Mouse (Mus musculus): ENCODE measurements around the gene Zfp324.

- no peak for TF ChIP-seq CTCF (IDR thresholded peaks at IDR 0.05; ENCODE audit: control insufficient read depth, insufficient read depth, insufficient replicate concordance, low read depth, low read length)
- no peak for TF ChIP-seq POLR2A (IDR thresholded peaks at IDR 0.05; ENCODE audit: control insufficient read depth, low read depth, low read length)
Observed at GRCm38 (mm10) chr7:12954896-12955295, 10.7 kb upstream of the Zfp324 start.

Measured in testis, adult 2 months (tissue).